Mouse (Mus musculus) left cerebral cortex, postnatal 25 days (tissue): ENCODE measurements around the gene Gm20747. TPM values are rescaled to one million over a fixed set of nuclear protein-coding genes. Genes with fewer than 3 reads are reported as not detected.
"Not testable (repeated sequence)": the region's sequence is repeated elsewhere in the genome, so short reads cannot be mapped to it uniquely, and the experiment has no call there.

ENCODE experiments used
- DNase-seq, 2 experiments: peaks; one replicate each; pipeline ENCODE4 v3.0.0; 2022; ENCODE audit warnings: low spot score in 2 of 2, mixed read lengths in 1 of 2
- intact Hi-C: fragments of 180-260 bp; cut with DNase I; formaldehyde crosslinking; loops from one replicate; pipeline ENCODE4 v1.15.1; 2025
- total RNA-seq, 2 experiments: library from RNA; stranded (reverse); gene quantifications; 2 replicates each; pipeline ENCODE4 v1.2.3; 2021

Gm20747 gene
- not detected for total RNA-seq

DNA sequence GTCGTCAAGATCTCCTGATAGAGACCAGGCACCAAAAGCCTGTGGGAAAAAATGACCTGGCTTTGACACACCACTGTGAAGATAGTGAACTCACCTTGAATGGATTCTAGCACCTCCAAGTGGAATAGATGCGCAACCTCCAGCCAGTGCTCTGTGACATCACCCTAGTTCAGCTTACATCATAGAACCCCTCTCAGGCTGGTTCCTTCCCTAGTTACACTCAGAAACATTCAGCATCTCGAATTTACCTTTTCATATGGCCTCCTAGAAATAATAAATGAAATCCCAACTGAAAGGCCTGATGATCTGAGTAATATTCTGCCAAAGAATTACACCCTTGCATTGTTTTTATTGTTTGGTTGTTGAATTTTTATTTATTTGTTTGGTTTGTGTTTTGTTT lies at the start of gene Gm20747:
Gene Gm20747 (minus strand): TSS at position 101 of the 400 bp plus-strand sequence.
- intact Hi-C loops, DNase-seq: not testable (repeated sequence)
